In genomic region chr1:121381562-121381961, GRCm38 (mm10) we compare ENCODE assay signal across 23 mouse cellular contexts. TPM values are rescaled to one million over a fixed set of nuclear protein-coding genes. Genes with fewer than 3 reads are reported as not detected.
DNase-seq lines count a peak whose midpoint lies in the region; ATAC-seq lines count a peak whose summit lies in the region.
"Had no signal": no experiment of that assay in that cellular context is flagged by ENCODE, and none has a peak within 500 bp of the region (broad histone marks: within the 10 kb centered on the region; RNA-seq: fewer than 3 reads in every experiment).

No protein-coding gene starts in this region.

- 83% methylated on average over 3 of the region's 3 CpGs for WGBS in heart, embryonic 11.5 days (ENCODE audit: insufficient replicate concordance)
- 41% methylated on average over 3 of the region's 3 CpGs for WGBS in neural tube, embryonic 12.5 days
- WGBS in neural tube, embryonic 14.5 days, result 43% methylated on average over 3 of the region's 3 CpGs

- H3K27me3 ChIP-seq in heart, embryonic 11.5 days (ENCODE audit: control insufficient read depth, insufficient read depth, low read length), result no peaks in the 10 kb centered on the region
- no peaks in the 10 kb centered on the region for H3K27me3 ChIP-seq in neural tube, embryonic 12.5 days (replicated peaks)
- no peaks in the 10 kb centered on the region for H3K27me3 ChIP-seq in neural tube, embryonic 14.5 days (ENCODE audit: control insufficient read depth, insufficient read depth, low read length)
- H3K27me3 ChIP-seq: CH12.LX; embryonic facial prominence, embryonic 12.5 days; forebrain, embryonic 13.5 days; forebrain, embryonic 15.5 days; Patski had no signal

- peak; percentile 51 for DNase-seq in heart, adult 11 months
- DNase-seq in neural tube, embryonic 10.5 days (ENCODE audit: extremely low spot score, low spot score), result no peak
- DNase-seq: adrenal gland, adult 8-10 months; adrenal gland, postnatal 14 days; adrenal gland, postnatal 36 days; B cell, adult 2 months; cerebellum, adult 11-12 months; cerebellum, adult 2 months; cerebellum, adult 9-10 months; cerebellum, postnatal 10 days; cerebellum, postnatal 25 days had no signal

- no peaks in the 10 kb centered on the region for H3K36me3 ChIP-seq in heart, embryonic 11.5 days (ENCODE audit: control insufficient read depth, insufficient read depth, low read length)
- H3K36me3 ChIP-seq in neural tube, embryonic 12.5 days, result no peaks in the 10 kb centered on the region
- H3K36me3 ChIP-seq in neural tube, embryonic 14.5 days (ENCODE audit: control insufficient read depth, insufficient read depth, low read length), result no peaks in the 10 kb centered on the region
- H3K36me3 ChIP-seq: embryonic facial prominence, embryonic 10.5 days; embryonic facial prominence, embryonic 12.5 days; forebrain, embryonic 15.5 days; G1E had no signal

- no peak overlapping the region for H3K4me2 ChIP-seq in heart, embryonic 11.5 days
- H3K4me2 ChIP-seq in neural tube, embryonic 12.5 days (replicated peaks), result no peak overlapping the region
- H3K4me2 ChIP-seq in neural tube, embryonic 14.5 days (ENCODE audit: low read depth, low read length), result no peak overlapping the region
- H3K4me2 ChIP-seq: embryonic facial prominence, embryonic 12.5 days; forebrain, embryonic 13.5 days; forebrain, embryonic 15.5 days had no signal

- H3K27ac ChIP-seq in heart, embryonic 11.5 days (ENCODE audit: low read depth, low read length), result no peak overlapping the region
- no peak overlapping the region for H3K27ac ChIP-seq in neural tube, embryonic 12.5 days
- no peak overlapping the region for H3K27ac ChIP-seq in neural tube, embryonic 14.5 days (ENCODE audit: low read depth, low read length)
- H3K27ac ChIP-seq: embryonic facial prominence, embryonic 10.5 days; embryonic facial prominence, embryonic 12.5 days; forebrain, embryonic 13.5 days; forebrain, embryonic 15.5 days had no signal

- H3K9ac ChIP-seq in heart, embryonic 11.5 days (ENCODE audit: low read depth, low read length), result no peak overlapping the region
- no peak overlapping the region for H3K9ac ChIP-seq in neural tube, embryonic 12.5 days
- no peak overlapping the region for H3K9ac ChIP-seq in neural tube, embryonic 14.5 days (replicated peaks; ENCODE audit: low read depth, low read length)
- H3K9ac ChIP-seq: embryonic facial prominence, embryonic 12.5 days; forebrain, embryonic 13.5 days; forebrain, embryonic 15.5 days had no signal

- no peak overlapping the region for H3K4me3 ChIP-seq in heart, embryonic 11.5 days (ENCODE audit: low read depth, low read length)
- H3K4me3 ChIP-seq in neural tube, embryonic 12.5 days, result no peak overlapping the region
- no peak overlapping the region for H3K4me3 ChIP-seq in neural tube, embryonic 14.5 days (ENCODE audit: low read depth, low read length)
- H3K4me3 ChIP-seq: embryonic facial prominence, embryonic 10.5 days; embryonic facial prominence, embryonic 12.5 days; forebrain, embryonic 13.5 days; forebrain, embryonic 15.5 days had no signal

- no peaks in the 10 kb centered on the region for H3K4me1 ChIP-seq in heart, embryonic 11.5 days (ENCODE audit: control insufficient read depth, insufficient read depth, low read length)
- no peaks in the 10 kb centered on the region for H3K4me1 ChIP-seq in neural tube, embryonic 12.5 days
- H3K4me1 ChIP-seq in neural tube, embryonic 14.5 days (ENCODE audit: control insufficient read depth, insufficient read depth, low read length), result no peaks in the 10 kb centered on the region
- H3K4me1 ChIP-seq: embryonic facial prominence, embryonic 10.5 days; embryonic facial prominence, embryonic 12.5 days; forebrain, embryonic 13.5 days; forebrain, embryonic 15.5 days had no signal

- H3K9me3 ChIP-seq in heart, embryonic 11.5 days (replicated peaks; ENCODE audit: control insufficient read depth, low read length), result no peaks in the 10 kb centered on the region
- no peaks in the 10 kb centered on the region for H3K9me3 ChIP-seq in neural tube, embryonic 12.5 days
- H3K9me3 ChIP-seq in neural tube, embryonic 14.5 days (ENCODE audit: control insufficient read depth, low read length), result no peaks in the 10 kb centered on the region
- H3K9me3 ChIP-seq: embryonic facial prominence, embryonic 10.5 days; embryonic facial prominence, embryonic 12.5 days; forebrain, embryonic 13.5 days; forebrain, embryonic 15.5 days; G1E had no signal

- no peak for ATAC-seq in heart, embryonic 11.5 days (replicated peaks; ENCODE audit: insufficient number of reproducible peaks, low FRiP score, low TSS enrichment)
- ATAC-seq in neural tube, embryonic 12.5 days (ENCODE audit: low FRiP score, low read depth), result 0 out of 2 replicates have a peak, but pooled peaks have one; percentile 25
- ATAC-seq in neural tube, embryonic 14.5 days (ENCODE audit: low read depth), result peak; percentile 54; the same call in 1 of the 2 replicates
- ATAC-seq: activated CD4-positive, CD25-positive, alpha-beta regulatory T cell, adult 4 months; CD4-positive, CD25-positive, alpha-beta regulatory T cell, adult 4 months; forebrain, embryonic 13.5 days; forebrain, embryonic 15.5 days; Patski had no signal

RNA-seq across cellular contexts. Expression of gene Insig2, which starts 49.2 kb away (rescaled TPM):
- polyA plus RNA-seq in heart, embryonic 11.5 days (2014; fragmentation: Nextera tagmentation; extraction: Ambion mirVana), result 16.4 and 22.8 TPM in 2 replicates
- polyA plus RNA-seq in neural tube, embryonic 12.5 days (2016; fragmentation: Nextera tagmentation; extraction: Ambion mirVana), result 25.8 and 33.8 TPM in 2 replicates
- polyA plus RNA-seq in neural tube, embryonic 14.5 days (2014; fragmentation: Nextera tagmentation; extraction: Ambion mirVana), result 26.4 and 28.2 TPM in 2 replicates

RNA-seq across cellular contexts. Expression of gene Ccdc93, which starts 49.3 kb away (rescaled TPM):
- 7.6 and 7.9 TPM in 2 replicates for polyA plus RNA-seq in heart, embryonic 11.5 days (2014; fragmentation: Nextera tagmentation; extraction: Ambion mirVana)
- polyA plus RNA-seq in neural tube, embryonic 12.5 days (2016; fragmentation: Nextera tagmentation; extraction: Ambion mirVana), result 12.0 and 12.2 TPM in 2 replicates
- polyA plus RNA-seq in neural tube, embryonic 14.5 days (2014; fragmentation: Nextera tagmentation; extraction: Ambion mirVana), result 12.7 and 13.6 TPM in 2 replicates
